Mouse (Mus musculus): ENCODE measurements around the gene Klhdc8b.

The Klhdc8b gene

GRCm38 (mm10) chr9:108481520-108482210 is 20.3 kb upstream of the Klhdc8b start:
- no peak for DNase-seq (ENCODE audit: low read depth, low spot score)

GRCm38 (mm10) chr9:108480813-108481519 is 19.6 kb upstream of the Klhdc8b start:
- DNase-seq (ENCODE audit: low read depth, low spot score), result no peak

GRCm38 (mm10) chr9:108479721-108480351 is 18.5 kb upstream of the Klhdc8b start, which contains the start of gene Lamb2:
Gene Lamb2, plus strand, starts transcription at chr9:108479736.
- DNase-seq (ENCODE audit: low read depth, low spot score), result no peak

GRCm38 (mm10) chr9:108479241-108479640 is 17.9 kb upstream of the Klhdc8b start:
- DNase-seq (ENCODE audit: low read depth, low spot score), result no peak

- DNase-seq (ENCODE audit: low read depth, low spot score), result peak; percentile 74
These were observed 17.3 kb upstream of the Klhdc8b start for GRCm38 (mm10) chr9:108478638-108479156.

- no peak for DNase-seq (ENCODE audit: low read depth, low spot score)
These were observed 13.1 kb upstream of the Klhdc8b start for GRCm38 (mm10) chr9:108474528-108474927.

GRCm38 (mm10) chr9:108469845-108470244 is 8.5 kb upstream of the Klhdc8b start:
- DNase-seq (ENCODE audit: low read depth, low spot score), result no peak

- no peak for DNase-seq (ENCODE audit: low read depth, low spot score)
These were observed 8.0 kb upstream of the Klhdc8b start for GRCm38 (mm10) chr9:108469430-108469829.

- no peak for DNase-seq (ENCODE audit: low read depth, low spot score)
These were observed 4.8 kb upstream of the Klhdc8b start for GRCm38 (mm10) chr9:108466219-108466618.

- DNase-seq (ENCODE audit: low read depth, low spot score), result no peak
These were observed 2.3 kb upstream of the Klhdc8b start for GRCm38 (mm10) chr9:108463713-108464112.

- no peak for DNase-seq (ENCODE audit: low read depth, low spot score)
These were observed 811 bp upstream of the Klhdc8b start for GRCm38 (mm10) chr9:108462192-108462591.

- DNase-seq (ENCODE audit: low read depth, low spot score), result no peak
These were observed 294 bp upstream of the Klhdc8b start for GRCm38 (mm10) chr9:108461675-108462074.

- DNase-seq (ENCODE audit: low read depth, low spot score), result peak; percentile 78
These were observed 832 bp downstream of the Klhdc8b start, which contains the start of gene Ccdc71 for GRCm38 (mm10) chr9:108460319-108461178. Gene Ccdc71, plus strand, starts transcription at chr9:108460527.

- DNase-seq (ENCODE audit: low read depth, low spot score), result no peak
These were observed 1.5 kb downstream of the Klhdc8b start for GRCm38 (mm10) chr9:108459939-108460318.

GRCm38 (mm10) chr9:108456953-108457352 is 4.4 kb downstream of the Klhdc8b start:
- no peak for DNase-seq (ENCODE audit: low read depth, low spot score)

- DNase-seq (ENCODE audit: low read depth, low spot score), result no peak
These were observed 5.4 kb downstream of the Klhdc8b start for GRCm38 (mm10) chr9:108455747-108456571.

GRCm38 (mm10) chr9:108454429-108454828 is 7.0 kb downstream of the Klhdc8b start:
- no peak for DNase-seq (ENCODE audit: low read depth, low spot score)

GRCm38 (mm10) chr9:108453458-108453857 is 7.9 kb downstream of the Klhdc8b start:
- DNase-seq (ENCODE audit: low read depth, low spot score), result no peak

GRCm38 (mm10) chr9:108452911-108453310 is 8.5 kb downstream of the Klhdc8b start:
- DNase-seq (ENCODE audit: low read depth, low spot score), result no peak

- DNase-seq (ENCODE audit: low read depth, low spot score), result peak; percentile 70
These were observed 9.0 kb downstream of the Klhdc8b start for GRCm38 (mm10) chr9:108452291-108452906.

Measured in WW6 (cell line).